Mouse (Mus musculus): Measurements from ENCODE around the gene Zfyve21.

- TF ChIP-seq POLR2A (IDR thresholded peaks at IDR 0.05; ENCODE audit: extremely low read depth, insufficient read depth, low read length): no peak
- no peak for TF ChIP-seq CTCF (IDR thresholded peaks at IDR 0.05; ENCODE audit: extremely low read depth, insufficient read depth, low read length)
Measured at GRCm38 (mm10) chr12:111800459-111801183, 13.3 kb upstream of the Zfyve21 start.
